Mouse (Mus musculus) liver, embryonic 14.5 days (tissue): ENCODE measurements around the gene Clk2.
"Not testable (repeated sequence)": the region's sequence is repeated elsewhere in the genome, so short reads cannot be mapped to it uniquely, and the experiment has no call there.

Experiments used
- CTCF ChIP-seq: IDR thresholded peaks from 2 replicates; pipeline ENCODE4 v1.5.1; 2016; ENCODE audit warnings: antibody characterized with exemption, low read depth, control low read depth
- EP300 ChIP-seq: IDR thresholded peaks from 2 replicates; pipeline ENCODE4 v1.6.1; 2016; ENCODE audit warnings: antibody characterized with exemption, low read depth

DNA sequence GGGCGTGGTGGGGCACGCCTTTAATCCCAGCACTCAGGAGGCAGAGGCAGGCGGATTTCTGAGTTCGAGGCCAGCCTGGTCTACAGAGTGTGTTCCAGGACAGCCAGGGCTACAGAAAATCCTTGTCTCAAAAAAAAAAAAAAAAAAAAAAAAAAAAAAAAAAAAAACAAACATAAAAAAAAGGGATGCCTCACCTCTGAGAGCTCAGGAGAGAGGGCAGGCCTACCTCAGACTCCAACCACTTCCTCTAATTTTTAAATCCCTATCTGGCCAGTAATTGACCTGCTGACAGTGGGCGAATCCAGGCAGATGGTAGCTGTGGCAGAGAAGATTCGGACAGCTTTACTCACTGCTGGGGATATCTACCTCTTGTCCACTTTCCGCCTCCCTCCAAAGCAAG lies 51.8 kb downstream of the Clk2 start:
- TF ChIP-seq CTCF, EP300: not testable (repeated sequence)
